ENCODE assay signal across 7 mouse cellular contexts in genomic region chr15:99332921-99333675, GRCm38 (mm10). TPM values are rescaled to one million over a fixed set of nuclear protein-coding genes. Genes with fewer than 3 reads are reported as not detected.
A peak's percentile ranks its signal among the peaks of the same experiment; 100 is the strongest.
DNase-seq lines count a peak whose midpoint lies in the region; ATAC-seq and TF ChIP-seq lines count a peak whose summit lies in the region.

No protein-coding gene starts in this region.

- H3K4me3 ChIP-seq in bone marrow macrophage, adult 2 months (ENCODE audit: insufficient read depth, low read length): peak overlapping the region; percentile 18; the same call in 1 of the 2 replicates
- H3K4me3 ChIP-seq in gastrocnemius, adult 2 months: peak overlapping the region; percentile 51
- H3K4me3 ChIP-seq in hindbrain, embryonic 15.5 days: no peak overlapping the region
- H3K4me3 ChIP-seq in limb, embryonic 12.5 days (replicated peaks): no peak overlapping the region
- H3K4me3 ChIP-seq in midbrain, embryonic 14.5 days (replicated peaks; ENCODE audit: low read depth, low read length): no peak overlapping the region
- H3K4me3 ChIP-seq in testis, adult 2 months (ENCODE audit: control insufficient read depth, low read depth, low read length): no peak overlapping the region

- H3K9me3 ChIP-seq in hindbrain, embryonic 15.5 days: no peaks in the 10 kb centered on the region
- H3K9me3 ChIP-seq in limb, embryonic 12.5 days: no peaks in the 10 kb centered on the region
- H3K9me3 ChIP-seq in midbrain, embryonic 14.5 days (ENCODE audit: control insufficient read depth, low read length): no peaks in the 10 kb centered on the region

- 64% methylated on average over 9 of the region's 9 CpGs for WGBS in hindbrain, embryonic 15.5 days
- WGBS in limb, embryonic 12.5 days: 18% methylated on average over 9 of the region's 9 CpGs
- WGBS in midbrain, embryonic 14.5 days: 72% methylated on average over 9 of the region's 9 CpGs

- H3K4me2 ChIP-seq in hindbrain, embryonic 15.5 days: no peak overlapping the region
- peak overlapping the region; percentile 42 for H3K4me2 ChIP-seq in limb, embryonic 12.5 days
- H3K4me2 ChIP-seq in midbrain, embryonic 14.5 days (ENCODE audit: low read length): no peak overlapping the region

- TF ChIP-seq CTCF in bone marrow macrophage, adult 2 months (IDR thresholded peaks at IDR 0.05; ENCODE audit: low read depth, low read length): 0 out of 2 replicates have a peak, but pooled peaks have one; percentile 12
- peak; percentile 12; the same call in 1 of the 2 replicates for TF ChIP-seq CTCF in gastrocnemius, adult 2 months (IDR thresholded peaks at IDR 0.05)
- TF ChIP-seq CTCF in testis, adult 2 months (IDR thresholded peaks at IDR 0.05; ENCODE audit: control insufficient read depth, insufficient read depth, insufficient replicate concordance, low read depth, low read length): no peak

- intact Hi-C loops in gastrocnemius, adult 2 months (cut with DNase I): loop anchor here (2.0 kb wide), 1 partner anchor 38 kb away; the partner anchor contains the start of gene Fmnl3

- no peaks in the 10 kb centered on the region for H3K36me3 ChIP-seq in hindbrain, embryonic 15.5 days
- peaks cover 35% of the 10 kb centered on the region for H3K36me3 ChIP-seq in limb, embryonic 12.5 days
- H3K36me3 ChIP-seq in midbrain, embryonic 14.5 days (ENCODE audit: control insufficient read depth, insufficient read depth, low read length): peaks cover 11% of the 10 kb centered on the region; the same call in 1 of the 2 replicates
- no peaks in the 10 kb centered on the region; the same call in 1 of the 2 replicates for H3K36me3 ChIP-seq in testis, adult 2 months (ENCODE audit: control insufficient read depth, insufficient read depth, low read length)

- no peak overlapping the region for H3K9ac ChIP-seq in hindbrain, embryonic 15.5 days
- H3K9ac ChIP-seq in limb, embryonic 12.5 days (replicated peaks): peak overlapping the region; percentile 45
- peak overlapping the region; percentile 29; the same call in 1 of the 2 replicates for H3K9ac ChIP-seq in midbrain, embryonic 14.5 days (replicated peaks; ENCODE audit: low read length)

- peak overlapping the region; percentile 91 for H3K27ac ChIP-seq in bone marrow macrophage, adult 2 months (ENCODE audit: insufficient read depth, low read depth, low read length)
- H3K27ac ChIP-seq in gastrocnemius, adult 2 months: peak overlapping the region; percentile 91
- peak overlapping the region; percentile 69 for H3K27ac ChIP-seq in hindbrain, embryonic 15.5 days (replicated peaks)
- H3K27ac ChIP-seq in limb, embryonic 12.5 days: peak overlapping the region; percentile 99
- H3K27ac ChIP-seq in midbrain, embryonic 14.5 days (replicated peaks; ENCODE audit: low read depth, low read length): 0 out of 2 replicates have a peak overlapping the region, but pooled peaks have one; percentile 9
- H3K27ac ChIP-seq in testis, adult 2 months (ENCODE audit: control insufficient read depth, insufficient read depth, low read depth, low read length): peak overlapping the region; percentile 57; the same call in 1 of the 2 replicates

- peaks cover 79% of the 10 kb centered on the region for H3K4me1 ChIP-seq in bone marrow macrophage, adult 2 months (ENCODE audit: control insufficient read depth, insufficient read depth, low read length)
- peaks cover 18% of the 10 kb centered on the region for H3K4me1 ChIP-seq in hindbrain, embryonic 15.5 days (replicated peaks)
- peaks cover 70% of the 10 kb centered on the region for H3K4me1 ChIP-seq in limb, embryonic 12.5 days (replicated peaks)
- H3K4me1 ChIP-seq in midbrain, embryonic 14.5 days (ENCODE audit: control insufficient read depth, insufficient read depth, low read length): no peaks in the 10 kb centered on the region
- no peaks in the 10 kb centered on the region for H3K4me1 ChIP-seq in testis, adult 2 months (ENCODE audit: control insufficient read depth, insufficient read depth, low read length)

- peak; percentile 86 for DNase-seq in MEL-GATA-1-ER (ENCODE audit: extremely low read depth, low read depth)
- peak; percentile 87 for DNase-seq in gastrocnemius, adult 2 months
- peak; percentile 37 for DNase-seq in midbrain, embryonic 14.5 days

- peak; percentile 54 for ATAC-seq in hindbrain, embryonic 15.5 days (ENCODE audit: low FRiP score, low read depth)
- ATAC-seq in limb, embryonic 12.5 days (ENCODE audit: insufficient number of reproducible peaks, insufficient read depth, low FRiP score, low TSS enrichment, low read depth): peak; percentile 87
- no peak for ATAC-seq in midbrain, embryonic 14.5 days (ENCODE audit: low FRiP score, low TSS enrichment)

- TF ChIP-seq POLR2A in bone marrow macrophage, adult 2 months (IDR thresholded peaks at IDR 0.05; ENCODE audit: borderline replicate concordance, low read depth, low read length): no peak
- TF ChIP-seq POLR2A in testis, adult 2 months (IDR thresholded peaks at IDR 0.05; ENCODE audit: control insufficient read depth, low read depth, low read length): no peak

- no peaks in the 10 kb centered on the region for H3K27me3 ChIP-seq in hindbrain, embryonic 15.5 days
- no peaks in the 10 kb centered on the region for H3K27me3 ChIP-seq in limb, embryonic 12.5 days
- no peaks in the 10 kb centered on the region for H3K27me3 ChIP-seq in midbrain, embryonic 14.5 days (ENCODE audit: control insufficient read depth, insufficient read depth, low read length)
- H3K27me3 ChIP-seq in testis, adult 2 months (ENCODE audit: control insufficient read depth, insufficient read depth, low read length): no peaks in the 10 kb centered on the region

RNA-seq across cellular contexts. Expression of gene Fmnl3, which starts 37.2 kb away (rescaled TPM):
- polyA plus RNA-seq in bone marrow macrophage, adult 2 months (2012; ENCODE audit: insufficient read depth, insufficient read length, missing spikeins): 18.9 and 23.2 TPM in 2 replicates
- total RNA-seq in gastrocnemius, adult 2 months (2021): 1 to 10 TPM; 5.5 to 7.2 TPM
- polyA plus RNA-seq in hindbrain, embryonic 15.5 days (2015; fragmentation: Nextera tagmentation; extraction: Ambion mirVana): 8.9 and 9.1 TPM in 2 replicates
- 33.6 and 40.6 TPM in 2 replicates for polyA plus RNA-seq in limb, embryonic 12.5 days (2016; fragmentation: Nextera tagmentation; extraction: Ambion mirVana)
- polyA plus RNA-seq in midbrain, embryonic 14.5 days (2014; fragmentation: Nextera tagmentation; extraction: Ambion mirVana): 6.1 and 7.5 TPM in 2 replicates
- polyA plus RNA-seq in testis, adult 2 months (2012; rRNA removed): 14.3 and 15.3 TPM in 2 replicates

RNA-seq across cellular contexts. Expression of gene Fam186b, which starts 37.4 kb away (rescaled TPM):
- polyA plus RNA-seq in bone marrow macrophage, adult 2 months (2012; ENCODE audit: insufficient read depth, insufficient read length, missing spikeins): not detected in 2 replicates
- not detected for total RNA-seq in gastrocnemius, adult 2 months (2021)
- polyA plus RNA-seq in hindbrain, embryonic 15.5 days (2015; fragmentation: Nextera tagmentation; extraction: Ambion mirVana): 0.55 and 0.86 TPM in 2 replicates
- not detected in 2 replicates for polyA plus RNA-seq in limb, embryonic 12.5 days (2016; fragmentation: Nextera tagmentation; extraction: Ambion mirVana)
- 0.74 and 1.3 TPM in 2 replicates for polyA plus RNA-seq in midbrain, embryonic 14.5 days (2014; fragmentation: Nextera tagmentation; extraction: Ambion mirVana)
- 57.2 and 58.2 TPM in 2 replicates for polyA plus RNA-seq in testis, adult 2 months (2012; rRNA removed)

RNA-seq across cellular contexts. Expression of gene Prpf40b, which starts 38.2 kb away (rescaled TPM):
- polyA plus RNA-seq in bone marrow macrophage, adult 2 months (2012; ENCODE audit: insufficient read depth, insufficient read length, missing spikeins): 11.0 and 16.2 TPM in 2 replicates
- 10 to 100 TPM; 24.8 to 27.0 TPM for total RNA-seq in gastrocnemius, adult 2 months (2021)
- polyA plus RNA-seq in hindbrain, embryonic 15.5 days (2015; fragmentation: Nextera tagmentation; extraction: Ambion mirVana): 108 and 114 TPM in 2 replicates
- polyA plus RNA-seq in limb, embryonic 12.5 days (2016; fragmentation: Nextera tagmentation; extraction: Ambion mirVana): 74.6 TPM in 2 replicates
- 100 and 105 TPM in 2 replicates for polyA plus RNA-seq in midbrain, embryonic 14.5 days (2014; fragmentation: Nextera tagmentation; extraction: Ambion mirVana)
- polyA plus RNA-seq in testis, adult 2 months (2012; rRNA removed): 104 and 118 TPM in 2 replicates

RNA-seq across cellular contexts. Expression of gene Tmbim6, which starts 59.6 kb away (rescaled TPM):
- polyA plus RNA-seq in bone marrow macrophage, adult 2 months (2012; ENCODE audit: insufficient read depth, insufficient read length, missing spikeins): 647 and 669 TPM in 2 replicates
- 100 to 1,000 TPM; 181 to 184 TPM for total RNA-seq in gastrocnemius, adult 2 months (2021)
- polyA plus RNA-seq in hindbrain, embryonic 15.5 days (2015; fragmentation: Nextera tagmentation; extraction: Ambion mirVana): 299 and 320 TPM in 2 replicates
- polyA plus RNA-seq in limb, embryonic 12.5 days (2016; fragmentation: Nextera tagmentation; extraction: Ambion mirVana): 240 and 252 TPM in 2 replicates
- polyA plus RNA-seq in midbrain, embryonic 14.5 days (2014; fragmentation: Nextera tagmentation; extraction: Ambion mirVana): 233 and 255 TPM in 2 replicates
- 734 and 786 TPM in 2 replicates for polyA plus RNA-seq in testis, adult 2 months (2012; rRNA removed)

Comparison
In these comparisons a context has a peak if more than half of its experiments do, and no peak if none do; other contexts are left out.
1. DNase-seq: peak in every context shown above with its lines; median percentile 87 in gastrocnemius, adult 2 months; 86 in MEL-GATA-1-ER; 37 in midbrain, embryonic 14.5 days.
2. H3K27ac ChIP-seq: peak in every context shown above with its lines; median percentile 99 in limb, embryonic 12.5 days; 91 in bone marrow macrophage, adult 2 months; 91 in gastrocnemius, adult 2 months; 69 in hindbrain, embryonic 15.5 days; 57 in testis, adult 2 months; 9 in midbrain, embryonic 14.5 days.
3. H3K4me3 ChIP-seq: peak in bone marrow macrophage, adult 2 months (single experiment) and gastrocnemius, adult 2 months (single experiment); none in hindbrain, embryonic 15.5 days (single experiment), limb, embryonic 12.5 days (single experiment), midbrain, embryonic 14.5 days (single experiment) and testis, adult 2 months (single experiment).
4. RNA of gene Fam186b, which starts 37.4 kb away (polyA plus RNA-seq): 57.2 to 58.2 TPM in testis, adult 2 months; 0.55 to 0.86 TPM in hindbrain, embryonic 15.5 days, 0.74 to 1.3 TPM in midbrain, embryonic 14.5 days, not detected in limb, embryonic 12.5 days and not detected in bone marrow macrophage, adult 2 months; every median in the first group is over 10 times any median in the second.